12 mouse cellular contexts compared by ENCODE assay signal in genomic region chr13:83468794-83469193, GRCm38 (mm10).
"Had no signal": no experiment of that assay in that cellular context is flagged by ENCODE, and none has a peak within 500 bp of the region (broad histone marks: within the 10 kb centered on the region; RNA-seq: fewer than 3 reads in every experiment).

No protein-coding gene starts in this region.

- ATAC-seq: midbrain, embryonic 13.5 days; midbrain, embryonic 15.5 days had no signal

- DNase-seq: lung, adult 18-20 months; lung, embryonic 14.5 days; lung, postnatal 14 days; lung, postnatal 36 days; right cerebral cortex, postnatal 25 days; right cerebral cortex, postnatal 4 days; spleen, adult 18-20 months; thymus, adult 18-20 months; thymus, postnatal 14 days; thymus, postnatal 36 days had no signal
